Mouse (Mus musculus) liver, postnatal 0 days (tissue): ENCODE measurements at regions not wholly inside any gene's neighbourhood (a gene's known extent, or its start where the extent isn't known, plus 50 kb on each side); places are given as distances from the start of the nearest gene placed in this dataset.

Source experiments
- CTCF ChIP-seq: sonication (generic); IDR thresholded peaks from 2 replicates; pipeline ENCODE4 v1.5.1; 2016; ENCODE audit warnings: antibody characterized with exemption, low read depth
- EP300 ChIP-seq: IDR thresholded peaks from 2 replicates; pipeline ENCODE4 v1.6.1; 2016; ENCODE audit warnings: antibody characterized with exemption, low read depth, mild to moderate bottlenecking

DNA sequence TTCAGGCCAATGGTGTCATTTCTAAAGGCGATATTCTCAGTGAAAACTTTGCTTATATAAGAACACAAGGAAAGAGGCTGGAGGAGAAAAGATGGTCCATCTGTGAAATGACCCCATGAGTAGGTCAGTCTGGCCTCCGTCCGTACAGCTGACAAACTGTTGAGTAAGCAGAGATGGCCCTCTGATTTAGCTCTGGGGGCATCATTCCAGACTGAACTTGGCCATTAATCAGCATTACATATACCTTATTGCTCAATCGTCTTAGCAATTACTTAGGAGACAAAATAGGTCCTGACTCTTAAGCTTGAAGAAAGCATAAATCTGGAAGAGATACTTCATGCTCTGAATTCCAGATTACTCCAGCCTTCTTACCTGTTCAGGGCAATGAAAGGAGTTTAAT, 132.8 kb upstream of the Noct start:
- TF ChIP-seq CTCF (no peak), EP300 (no peak)
